Mouse (Mus musculus) E14TG2a.4 (cell line): ENCODE results near the gene Polg.

Experiments used
- CTCF ChIP-seq: conservative IDR thresholded peaks from 2 replicates; pipeline ENCODE4 v1.5.1; 2014; ENCODE audit warnings: low read length
- NANOG ChIP-seq: IDR thresholded peaks from 2 replicates; pipeline ENCODE4 v1.6.1; 2014; ENCODE audit warnings: borderline replicate concordance, low read length, mixed read lengths
- POU5F1 ChIP-seq: IDR thresholded peaks from 2 replicates; pipeline ENCODE4 v1.6.1; 2014; ENCODE audit warnings: low read length, borderline replicate concordance

DNA sequence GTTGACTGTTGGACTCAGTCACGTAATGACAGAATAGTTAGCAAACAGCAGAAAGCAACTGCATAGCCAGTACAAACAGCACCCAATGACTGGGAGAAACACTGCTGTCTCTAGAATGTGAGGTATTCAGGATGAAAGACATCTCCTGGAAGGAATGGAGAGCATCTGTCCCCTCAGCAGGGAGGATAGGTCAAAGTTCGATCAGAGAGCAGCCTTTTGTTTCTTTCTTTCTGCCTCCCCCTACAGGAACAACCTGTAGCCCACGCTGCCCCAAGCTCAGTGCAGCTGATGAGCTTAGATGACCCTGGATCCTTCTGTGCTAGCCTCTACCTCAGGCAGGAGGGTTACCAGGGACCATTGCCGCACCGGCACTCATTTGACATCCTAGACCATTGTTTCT lies 37.9 kb downstream of the Polg start:
- TF ChIP-seq POU5F1 (no peak), CTCF (0 out of 2 replicates have a peak, but pooled peaks have one; percentile 5), NANOG (peak; percentile 44; the same call in 1 of the 2 replicates)
